Mouse (Mus musculus) forebrain, embryonic 16.5 days (tissue): Measurements from ENCODE around the gene Trub2. TPM values are rescaled to one million over a fixed set of nuclear protein-coding genes. Genes with fewer than 3 reads are reported as not detected.

Experiments used
- ATAC-seq: fragments of 200-750 bp; cut with Nextera tagmentation; 2 replicates; pipeline ENCODE4 v1.8.0; 2017; ENCODE audit warnings: mild to moderate bottlenecking, moderate library complexity
- H3K27ac ChIP-seq: fragments of 300-500 bp; sonication (generic); 2 replicates; pipeline ENCODE4 v1.5.1; 2014; ENCODE audit warnings: low read length, control low read depth
- H3K27me3 ChIP-seq: fragments of 300-500 bp; sonication (generic); replicated peaks from 2 replicates; pipeline ENCODE4 v1.6.1; 2014; ENCODE audit warnings: low read length; ENCODE audit not compliant: control insufficient read depth, insufficient read depth
- H3K36me3 ChIP-seq: fragments of 300-500 bp; sonication (generic); 2 replicates; pipeline ENCODE4 v1.6.1; 2014; ENCODE audit not compliant: control insufficient read depth, insufficient read depth
- H3K4me1 ChIP-seq: fragments of 300-500 bp; sonication (generic); replicated peaks from 2 replicates; pipeline ENCODE4 v1.6.1; 2014; ENCODE audit warnings: low read length; ENCODE audit not compliant: control insufficient read depth, insufficient read depth
- H3K4me2 ChIP-seq: fragments of 300-500 bp; sonication (generic); 2 replicates; pipeline ENCODE4 v1.6.1; 2014; ENCODE audit warnings: mild to moderate bottlenecking, low read length, control low read depth
- H3K4me3 ChIP-seq: fragments of 300-500 bp; sonication (generic); replicated peaks from 2 replicates; pipeline ENCODE4 v1.5.1; 2014; ENCODE audit warnings: mild to moderate bottlenecking, low read length, control low read depth
- H3K9ac ChIP-seq: fragments of 300-500 bp; sonication (generic); replicated peaks from 2 replicates; pipeline ENCODE4 v1.6.1; 2014; ENCODE audit warnings: low read depth, low read length, control low read depth
- H3K9me3 ChIP-seq: fragments of 300-500 bp; sonication (generic); 2 replicates; pipeline ENCODE4 v1.6.1; 2016; ENCODE audit warnings: low read length; ENCODE audit not compliant: control insufficient read depth
- WGBS: fragments of 180-500 bp; shearing (Covaris S2); extraction: QIAGEN DNeasy Blood & Tissue Kit; methylation state at CpG from one replicate; pipeline ENCODE4 v1.1.7; 2014; 5-methylcytosine and 5-hydroxymethylcytosine counted together
- polyA plus RNA-seq: library from polyadenylated mRNA; unstranded; fragments of >200 nt; fragmentation: Nextera tagmentation; extraction: Ambion mirVana; gene quantifications from 2 replicates; pipeline ENCODE4 v1.2.1, GENCODE M21; 2015

Gene Trub2
- 36.6 and 42.4 TPM in 2 replicates for polyA plus RNA-seq

GRCm38 (mm10) chr2:29787937-29788681 is at the start of gene Trub2:
Gene Trub2 (minus strand): TSS chr2:29788502.
- Histone ChIP-seq H3K36me3 (peaks cover 15% of the 10 kb centered on the region), H3K4me1 (peaks cover 18% of the 10 kb centered on the region), H3K27me3 (no peaks in the 10 kb centered on the region), H3K4me2 (peak within 1 kb of the TSS; percentile 92), H3K9ac (peak within 1 kb of the TSS; percentile 84), H3K4me3 (peak within 1 kb of the TSS; percentile 77), H3K27ac (peak within 1 kb of the TSS; percentile 79), H3K9me3 (no peaks in the 10 kb centered on the region)
- ATAC-seq: peak; percentile 93
- WGBS: under 1% methylated on average over 45 of the region's 45 CpGs

GRCm38 (mm10) chr2:29835391-29835899 is 47.1 kb upstream of the Trub2 start:
- no peaks in the 10 kb centered on the region for H3K36me3 ChIP-seq
- 3% methylated on average over 2 of the region's 2 CpGs for WGBS
- no peak overlapping the region for H3K4me2 ChIP-seq
- no peak overlapping the region for H3K9ac ChIP-seq
- ATAC-seq: no peak
- H3K4me3 ChIP-seq: no peak overlapping the region
- no peak overlapping the region for H3K27ac ChIP-seq
- H3K9me3 ChIP-seq: no peaks in the 10 kb centered on the region
- H3K4me1 ChIP-seq: peaks cover 3% of the 10 kb centered on the region; the same call in 1 of the 2 replicates
- no peaks in the 10 kb centered on the region for H3K27me3 ChIP-seq

- Histone ChIP-seq H3K27me3 (no peaks in the 10 kb centered on the region), H3K36me3 (no peaks in the 10 kb centered on the region), H3K9me3 (no peaks in the 10 kb centered on the region), H3K4me2 (no peak overlapping the region), H3K4me3 (no peak overlapping the region), H3K4me1 (peaks cover 3% of the 10 kb centered on the region; the same call in 1 of the 2 replicates), H3K27ac (no peak overlapping the region), H3K9ac (no peak overlapping the region)
- ATAC-seq: no peak
- 91% methylated on average over 5 of the region's 5 CpGs for WGBS
Observed at GRCm38 (mm10) chr2:29833796-29834195, 45.5 kb upstream of the Trub2 start.

GRCm38 (mm10) chr2:29831106-29831505 is 42.8 kb upstream of the Trub2 start:
- 93% methylated on average over 4 of the region's 4 CpGs for WGBS
- no peak overlapping the region for H3K27ac ChIP-seq
- H3K27me3 ChIP-seq: no peaks in the 10 kb centered on the region
- ATAC-seq: no peak
- no peak overlapping the region for H3K4me3 ChIP-seq
- H3K9me3 ChIP-seq: no peaks in the 10 kb centered on the region
- no peak overlapping the region for H3K9ac ChIP-seq
- no peaks in the 10 kb centered on the region for H3K36me3 ChIP-seq
- H3K4me1 ChIP-seq: peaks cover 15% of the 10 kb centered on the region
- H3K4me2 ChIP-seq: no peak overlapping the region

GRCm38 (mm10) chr2:29827709-29828024 is 39.4 kb upstream of the Trub2 start:
- ATAC-seq: no peak
- Histone ChIP-seq H3K9ac (peak overlapping the region; percentile 78), H3K9me3 (no peaks in the 10 kb centered on the region), H3K4me2 (peak overlapping the region; percentile 84), H3K27ac (no peak overlapping the region), H3K27me3 (no peaks in the 10 kb centered on the region), H3K4me3 (peak overlapping the region; percentile 94), H3K4me1 (peaks cover 14% of the 10 kb centered on the region), H3K36me3 (no peaks in the 10 kb centered on the region)
- WGBS: 4% methylated on average over 12 of the region's 12 CpGs

- H3K27ac ChIP-seq: peak overlapping the region; percentile 98
- H3K36me3 ChIP-seq: no peaks in the 10 kb centered on the region
- H3K4me3 ChIP-seq: peak overlapping the region; percentile 94
- under 1% methylated on average over 48 of the region's 48 CpGs for WGBS
- no peaks in the 10 kb centered on the region for H3K27me3 ChIP-seq
- ATAC-seq: peak; percentile 99
- H3K9ac ChIP-seq: peak overlapping the region; percentile 78
- H3K4me1 ChIP-seq: peaks cover 14% of the 10 kb centered on the region
- H3K4me2 ChIP-seq: peak overlapping the region; percentile 84
- H3K9me3 ChIP-seq: no peaks in the 10 kb centered on the region
Observed at GRCm38 (mm10) chr2:29826926-29827708, 38.8 kb upstream of the Trub2 start.

- Histone ChIP-seq H3K9me3 (no peaks in the 10 kb centered on the region), H3K27me3 (no peaks in the 10 kb centered on the region), H3K36me3 (no peaks in the 10 kb centered on the region), H3K27ac (peak overlapping the region; percentile 98), H3K4me3 (peak overlapping the region; percentile 94), H3K4me1 (peaks cover 14% of the 10 kb centered on the region), H3K4me2 (peak overlapping the region; percentile 62), H3K9ac (peak overlapping the region; percentile 67)
- WGBS: 15% methylated on average over 11 of the region's 11 CpGs
- ATAC-seq: peak; percentile 21; the same call in 1 of the 2 replicates
Observed at GRCm38 (mm10) chr2:29826318-29826925, 38.1 kb upstream of the Trub2 start.

GRCm38 (mm10) chr2:29820025-29820817 is 31.9 kb upstream of the Trub2 start, which contains the start of gene Urm1:
Gene Urm1 (plus strand): TSS chr2:29820075.
- Histone ChIP-seq H3K9ac (peak within 1 kb of the TSS; percentile 61), H3K9me3 (no peaks in the 10 kb centered on the region), H3K27ac (peak within 1 kb of the TSS; percentile 87), H3K27me3 (no peaks in the 10 kb centered on the region), H3K4me2 (peak within 1 kb of the TSS; percentile 76), H3K36me3 (peaks cover 11% of the 10 kb centered on the region; the same call in 1 of the 2 replicates), H3K4me3 (peak within 1 kb of the TSS; percentile 53), H3K4me1 (peaks cover 13% of the 10 kb centered on the region)
- peak; percentile 67 for ATAC-seq
- WGBS: under 1% methylated on average over 34 of the region's 35 CpGs
